In the genomic region with DNA sequence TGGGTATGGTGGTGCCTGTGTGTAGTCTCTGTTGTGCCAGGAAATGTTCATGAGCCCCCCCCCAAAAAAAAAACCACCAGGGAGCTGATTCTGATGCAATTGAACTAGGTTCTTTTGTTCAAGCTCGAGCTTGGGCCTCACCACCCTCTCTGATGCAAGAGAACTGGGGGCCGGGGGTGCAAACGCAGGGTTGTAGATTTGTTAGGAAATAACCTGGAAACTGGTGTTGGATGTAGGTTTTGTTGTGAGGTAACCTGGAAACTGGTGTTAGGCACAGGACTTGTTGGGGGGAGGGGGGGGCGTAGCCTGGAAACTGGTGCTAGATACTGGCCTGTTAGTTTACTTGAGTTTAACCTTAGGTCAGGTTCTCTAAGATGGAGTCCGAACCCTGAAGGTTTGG, we compare ENCODE assay signal across 8 mouse cellular contexts. TPM values are rescaled to one million over a fixed set of nuclear protein-coding genes. Genes with fewer than 3 reads are reported as not detected.
DNase-seq lines count a peak whose midpoint lies in the region; ATAC-seq and TF ChIP-seq lines count a peak whose summit lies in the region.

No protein-coding gene starts in this region.

- 90% methylated on average over 5 of the region's 5 CpGs for WGBS in heart, embryonic 11.5 days (ENCODE audit: insufficient replicate concordance)
- 91% methylated on average over 5 of the region's 5 CpGs for WGBS in hindbrain, embryonic 11.5 days
- 84% methylated on average over 5 of the region's 5 CpGs for whole genome bisulfite sequencing in midbrain, embryonic 11.5 days

- H3K4me1 ChIP-seq in heart, embryonic 11.5 days (ENCODE audit: control insufficient read depth, insufficient read depth, low read length), result peaks cover 4% of the 10 kb centered on the region
- H3K4me1 ChIP-seq in G1E (ENCODE audit: insufficient read depth, low read depth, low read length), result peaks cover 52% of the 10 kb centered on the region
- peaks cover 4% of the 10 kb centered on the region; the same call in 1 of the 2 replicates for H3K4me1 ChIP-seq in hindbrain, embryonic 11.5 days (replicated peaks; ENCODE audit: control insufficient read depth, insufficient read depth, low read length)
- H3K4me1 ChIP-seq in midbrain, embryonic 11.5 days (ENCODE audit: control insufficient read depth, insufficient read depth, low read length), result peaks cover 8% of the 10 kb centered on the region

- peak overlapping the region; percentile 85 for H3K4me3 ChIP-seq in heart, embryonic 11.5 days (ENCODE audit: low read depth, low read length)
- H3K4me3 ChIP-seq in G1E (ENCODE audit: low read depth, low read length), result peak overlapping the region; percentile 96
- H3K4me3 ChIP-seq in hindbrain, embryonic 11.5 days (ENCODE audit: low read depth, low read length), result peak overlapping the region; percentile 95; the same call in 1 of the 2 replicates
- H3K4me3 ChIP-seq in midbrain, embryonic 11.5 days (ENCODE audit: low read depth, low read length), result no peak overlapping the region

- TF ChIP-seq CTCF in G1E (IDR thresholded peaks at IDR 0.05; ENCODE audit: low read depth, low read length), result no peak

- no peak for ATAC-seq in heart, embryonic 11.5 days (replicated peaks; ENCODE audit: insufficient number of reproducible peaks, low FRiP score, low TSS enrichment)
- no peak for ATAC-seq in G1E (ENCODE audit: extremely low read depth, insufficient number of reproducible peaks, low FRiP score, poor library complexity, severe bottlenecking)
- no peak for ATAC-seq in hindbrain, embryonic 11.5 days (ENCODE audit: low FRiP score)
- ATAC-seq in midbrain, embryonic 11.5 days (ENCODE audit: low FRiP score), result no peak

- no peak overlapping the region for H3K27ac ChIP-seq in heart, embryonic 11.5 days (ENCODE audit: low read depth, low read length)
- H3K27ac ChIP-seq in hindbrain, embryonic 11.5 days (ENCODE audit: low read depth, low read length), result no peak overlapping the region
- H3K27ac ChIP-seq in midbrain, embryonic 11.5 days (ENCODE audit: low read depth, low read length), result no peak overlapping the region

- peak overlapping the region; percentile 81 for H3K4me2 ChIP-seq in heart, embryonic 11.5 days
- H3K4me2 ChIP-seq in hindbrain, embryonic 11.5 days (replicated peaks; ENCODE audit: low read depth, low read length), result no peak overlapping the region
- H3K4me2 ChIP-seq in midbrain, embryonic 11.5 days, result peak overlapping the region; percentile 77

- H3K9me3 ChIP-seq in heart, embryonic 11.5 days (replicated peaks; ENCODE audit: control insufficient read depth, low read length), result no peaks in the 10 kb centered on the region
- no peaks in the 10 kb centered on the region for H3K9me3 ChIP-seq in G1E (replicated peaks)
- H3K9me3 ChIP-seq in hindbrain, embryonic 11.5 days (ENCODE audit: control insufficient read depth, low read length), result no peaks in the 10 kb centered on the region
- no peaks in the 10 kb centered on the region for H3K9me3 ChIP-seq in midbrain, embryonic 11.5 days (ENCODE audit: control insufficient read depth, low read length)

- no peaks in the 10 kb centered on the region; the same call in 1 of the 2 replicates for H3K36me3 ChIP-seq in heart, embryonic 11.5 days (ENCODE audit: control insufficient read depth, insufficient read depth, low read length)
- peaks cover 40% of the 10 kb centered on the region for H3K36me3 ChIP-seq in G1E (replicated peaks)
- H3K36me3 ChIP-seq in hindbrain, embryonic 11.5 days (ENCODE audit: control insufficient read depth, insufficient read depth, low read length), result 0 out of 2 replicates have a peak, but pooled peaks cover 2% of the 10 kb centered on the region
- H3K36me3 ChIP-seq in midbrain, embryonic 11.5 days (ENCODE audit: control insufficient read depth, insufficient read depth, low read length), result no peaks in the 10 kb centered on the region; the same call in 1 of the 2 replicates

- H3K9ac ChIP-seq in heart, embryonic 11.5 days (ENCODE audit: low read depth, low read length), result peak overlapping the region; percentile 99; the same call in 1 of the 2 replicates
- no peak overlapping the region for H3K9ac ChIP-seq in hindbrain, embryonic 11.5 days (ENCODE audit: low read depth, low read length)
- 0 out of 2 replicates have a peak overlapping the region, but pooled peaks have one; percentile 84 for H3K9ac ChIP-seq in midbrain, embryonic 11.5 days (ENCODE audit: low read length)

- DNase-seq in heart, postnatal 25 days (ENCODE audit: low spot score), result no peak
- DNase-seq in G1E (ENCODE audit: low spot score), result no peak
- DNase-seq in hindbrain, embryonic 11.5 days (ENCODE audit: low spot score), result no peak
- no peak for DNase-seq in midbrain, embryonic 11.5 days (ENCODE audit: low spot score, missing footprints)
- no peak for DNase-seq in thymus, adult 18-20 months
- DNase-seq in kidney, postnatal 36 days, result no peak
- DNase-seq in adrenal gland, postnatal 14 days, result no peak

- intact Hi-C loops in heart, postnatal 25 days (cut with DNase I), result loop anchor here (5.0 kb wide), 1 partner anchor 141 kb away; no protein-coding TSS in a partner anchor

- H3K27me3 ChIP-seq in heart, embryonic 11.5 days (ENCODE audit: control insufficient read depth, insufficient read depth, low read length), result no peaks in the 10 kb centered on the region
- H3K27me3 ChIP-seq in G1E (ENCODE audit: insufficient read depth, low read length), result no peaks in the 10 kb centered on the region
- H3K27me3 ChIP-seq in hindbrain, embryonic 11.5 days (ENCODE audit: control insufficient read depth, insufficient read depth, low read length), result no peaks in the 10 kb centered on the region
- no peaks in the 10 kb centered on the region for H3K27me3 ChIP-seq in midbrain, embryonic 11.5 days (ENCODE audit: control insufficient read depth, insufficient read depth, low read length)

RNA-seq across cellular contexts. Expression of a gene that starts 1.4 kb away (rescaled TPM):
- 38.4 and 40.0 TPM in 2 replicates for polyA plus RNA-seq in heart, embryonic 11.5 days (2014; fragmentation: Nextera tagmentation; extraction: Ambion mirVana)
- 10 to 100 TPM; 28.8 to 33.2 TPM for total RNA-seq in heart, postnatal 25 days (2021)
- total RNA-seq in G1E (2014; fragmentation: Nextera tagmentation) (96.5 and 105 TPM in 2 replicates), G1E (2017) (44.9 and 47.7 TPM in 2 replicates)
- polyA plus RNA-seq in G1E (2012), result 181 and 267 TPM in 2 replicates
- 51.5 and 56.0 TPM in 2 replicates for polyA plus RNA-seq in hindbrain, embryonic 11.5 days (2014; fragmentation: Nextera tagmentation; extraction: Ambion mirVana)
- 61.2 and 65.5 TPM in 2 replicates for polyA plus RNA-seq in midbrain, embryonic 11.5 days (2014; fragmentation: Nextera tagmentation; extraction: Ambion mirVana)
- total RNA-seq in adrenal gland, postnatal 14 days (2021), result 43.0 and 44.7 TPM in 2 replicates

RNA-seq across cellular contexts. Expression of a gene that starts 20.2 kb away (rescaled TPM):
- polyA plus RNA-seq in heart, embryonic 11.5 days (2014; fragmentation: Nextera tagmentation; extraction: Ambion mirVana), result 2.1 and 3.5 TPM in 2 replicates
- not detected for total RNA-seq in heart, postnatal 25 days (2021)
- not detected in 2 replicates for total RNA-seq in G1E (2014; fragmentation: Nextera tagmentation)
- total RNA-seq in G1E (2017), result 6.6 TPM in 1 of 2 replicates, not detected in the other
- not detected in 2 replicates for polyA plus RNA-seq in G1E (2012)
- polyA plus RNA-seq in hindbrain, embryonic 11.5 days (2014; fragmentation: Nextera tagmentation; extraction: Ambion mirVana), result not detected in 2 replicates
- not detected in 2 replicates for polyA plus RNA-seq in midbrain, embryonic 11.5 days (2014; fragmentation: Nextera tagmentation; extraction: Ambion mirVana)
- total RNA-seq in adrenal gland, postnatal 14 days (2021), result not detected in 2 replicates
